ENCODE assay signal across 19 mouse cellular contexts in the genomic region with DNA sequence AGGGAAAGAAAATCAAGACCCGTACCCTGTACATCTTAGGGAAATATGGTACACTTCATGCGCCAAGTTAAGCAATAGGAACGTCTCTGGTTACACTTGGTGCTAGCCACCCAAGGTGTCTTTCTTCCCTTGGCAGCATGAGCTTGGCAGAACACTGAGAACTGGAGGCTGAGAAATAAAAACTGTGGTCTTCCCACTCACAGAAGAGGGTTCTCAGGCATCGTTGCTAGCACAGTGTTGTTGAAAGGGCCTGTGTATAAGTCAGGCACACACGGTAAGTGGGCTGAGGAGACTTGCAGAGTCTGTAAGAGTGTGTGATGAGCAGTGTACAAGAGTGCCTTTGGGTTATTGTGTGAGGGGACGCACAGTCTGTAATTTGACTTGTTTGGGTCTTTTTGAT. TPM values are rescaled to one million over a fixed set of nuclear protein-coding genes. Genes with fewer than 3 reads are reported as not detected.
A peak's percentile ranks its signal among the peaks of the same experiment; 100 is the strongest.
DNase-seq lines count a peak whose midpoint lies in the region.
"Had no signal": no experiment of that assay in that cellular context is flagged by ENCODE, and none has a peak within 500 bp of the region (broad histone marks: within the 10 kb centered on the region; RNA-seq: fewer than 3 reads in every experiment).

No protein-coding gene starts in this region.

- peak; percentile 53 for DNase-seq in heart, adult 11 months
- no peak for DNase-seq in heart, postnatal 36 days
- peak; percentile 23 to 39 for DNase-seq in left cerebral cortex, adult 9 months (ENCODE audit: low spot score in 2 of 2)
- no peak for DNase-seq in left cerebral cortex, postnatal 10 days (ENCODE audit: extremely low spot score in 1 of 2, low spot score in 2 of 2)
- peak; percentile 20 to 58 for DNase-seq in right cerebral cortex, postnatal 36 days (ENCODE audit: low spot score in 2 of 2)
- DNase-seq in right cerebral cortex, postnatal 10 days (ENCODE audit: low spot score in 2 of 2): no peak
- DNase-seq in telencephalon, adult 2 months (ENCODE audit: low read depth, low spot score): peak; percentile 79
- DNase-seq in kidney, postnatal 10 days: no peak
- DNase-seq: adrenal gland, postnatal 25 days; B cell, adult 2 months; cerebellum, adult 18-20 months; cerebellum, postnatal 10 days; gastrocnemius, postnatal 14 days; heart, adult 18-20 months; heart, postnatal 4 days; kidney, adult 11 months; kidney, postnatal 25 days; liver, postnatal 0 days; lung, postnatal 4 days had no signal

- intact Hi-C loops in heart, postnatal 36 days (cut with DNase I): loop anchor here (2.0 to 10.0 kb wide), 2 partner anchors 49 to 65 kb away; no protein-coding TSS in a partner anchor
- intact Hi-C loops in left cerebral cortex, postnatal 10 days (cut with DNase I): no loop called here

RNA-seq across cellular contexts. Expression of a gene that starts 1.1 kb away (rescaled TPM):
- 10 to 100 TPM; 15.0 to 16.8 TPM for total RNA-seq in heart, postnatal 36 days (2021)
- 1 to 10 TPM; 1.7 to 2.4 TPM for total RNA-seq in left cerebral cortex, postnatal 10 days (2021)

Comparison
In these comparisons a context has a peak if more than half of its experiments do, and no peak if none do; other contexts are left out.
1. DNase-seq: peak in heart, adult 11 months (single experiment), left cerebral cortex, adult 9 months (2 of 2), right cerebral cortex, postnatal 36 days (2 of 2) and telencephalon, adult 2 months (single experiment); none in heart, postnatal 36 days (0 of 2), left cerebral cortex, postnatal 10 days (0 of 2), right cerebral cortex, postnatal 10 days (0 of 2) and kidney, postnatal 10 days (single experiment).
2. RNA of a gene that starts 1.1 kb away (total RNA-seq): 15.0 to 16.8 TPM in heart, postnatal 36 days; 1.7 to 2.4 TPM in left cerebral cortex, postnatal 10 days; every median in the first group is over 4 times any median in the second.